Mouse (Mus musculus) right cerebral cortex, postnatal 10 days (tissue): Measurements from ENCODE around the gene Tenm4.

ENCODE experiments used
- DNase-seq, 2 experiments: peaks; one replicate each; pipeline ENCODE4 v3.0.0; 2021; ENCODE audit warnings: low spot score in 2 of 2

Tenm4 gene

GRCm38 (mm10) chr7:96844104-96844894 is 673.3 kb downstream of the Tenm4 start:
- no peak for DNase-seq

GRCm38 (mm10) chr7:96852781-96853180 is 681.7 kb downstream of the Tenm4 start:
- no peak for DNase-seq

- DNase-seq: no peak
Observed at GRCm38 (mm10) chr7:96855867-96856406, 684.9 kb downstream of the Tenm4 start.

- DNase-seq: no peak
Observed at GRCm38 (mm10) chr7:96856518-96856917, 685.5 kb downstream of the Tenm4 start.

- DNase-seq: no peak
Observed at GRCm38 (mm10) chr7:96859077-96859476, 688.0 kb downstream of the Tenm4 start.

- no peak for DNase-seq
Observed at GRCm38 (mm10) chr7:96859684-96860083, 688.6 kb downstream of the Tenm4 start.

GRCm38 (mm10) chr7:96860650-96861049 is 689.6 kb downstream of the Tenm4 start:
- DNase-seq: no peak

- peak in 1 of 2 experiments; percentile 38 for DNase-seq
Observed at GRCm38 (mm10) chr7:96864894-96865722, 694.1 kb downstream of the Tenm4 start.

- peak; percentile 88 to 91 for DNase-seq
Observed at GRCm38 (mm10) chr7:96869079-96869810, 698.2 kb downstream of the Tenm4 start.

- no peak for DNase-seq
Observed at GRCm38 (mm10) chr7:96870473-96870872, 699.4 kb downstream of the Tenm4 start.

GRCm38 (mm10) chr7:96871031-96871430 is 700.0 kb downstream of the Tenm4 start:
- no peak for DNase-seq

- no peak for DNase-seq
Observed at GRCm38 (mm10) chr7:96878511-96879276, 707.6 kb downstream of the Tenm4 start.

- DNase-seq: no peak
Observed at GRCm38 (mm10) chr7:96879593-96879992, 708.5 kb downstream of the Tenm4 start.

- DNase-seq: no peak
Observed at GRCm38 (mm10) chr7:96880221-96880944, 709.3 kb downstream of the Tenm4 start.

GRCm38 (mm10) chr7:96883297-96883696 is 712.3 kb downstream of the Tenm4 start:
- no peak for DNase-seq

GRCm38 (mm10) chr7:96887088-96887654 is 716.1 kb downstream of the Tenm4 start:
- DNase-seq: no peak

GRCm38 (mm10) chr7:96889061-96890034 is 718.3 kb downstream of the Tenm4 start:
- DNase-seq: no peak

- no peak for DNase-seq
Observed at GRCm38 (mm10) chr7:96890035-96890621, 719.1 kb downstream of the Tenm4 start.
